Mouse (Mus musculus) urinary bladder, postnatal 10 days (tissue): ENCODE measurements around the gene G0s2.
"Not testable (repeated sequence)": the region's sequence is repeated elsewhere in the genome, so short reads cannot be mapped to it uniquely, and the experiment has no call there.

ENCODE experiments used
- DNase-seq: peaks from one replicate; pipeline ENCODE4 v3.0.0; 2022; ENCODE audit warnings: low spot score

G0s2 gene

DNA sequence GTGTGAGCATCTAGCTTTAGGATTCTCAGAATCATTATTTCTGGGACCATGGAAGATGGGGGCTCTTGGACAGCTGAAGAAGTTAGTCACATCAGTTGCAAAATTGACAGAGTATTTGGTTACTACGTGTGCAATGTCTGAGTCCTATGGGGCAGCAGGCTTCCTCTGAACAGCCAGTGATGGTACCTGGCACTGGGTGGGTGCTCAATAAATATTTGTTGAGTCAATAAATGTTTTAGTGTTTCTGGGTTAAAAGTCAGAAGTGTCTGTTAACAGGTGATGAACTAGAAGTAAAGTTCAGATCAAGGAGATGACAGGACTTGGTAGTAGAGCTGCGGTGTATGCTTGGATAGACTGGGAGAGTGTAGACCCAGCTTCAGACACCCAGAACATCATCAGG is 14.6 kb upstream of the G0s2 start:
- DNase-seq = no peak

DNA sequence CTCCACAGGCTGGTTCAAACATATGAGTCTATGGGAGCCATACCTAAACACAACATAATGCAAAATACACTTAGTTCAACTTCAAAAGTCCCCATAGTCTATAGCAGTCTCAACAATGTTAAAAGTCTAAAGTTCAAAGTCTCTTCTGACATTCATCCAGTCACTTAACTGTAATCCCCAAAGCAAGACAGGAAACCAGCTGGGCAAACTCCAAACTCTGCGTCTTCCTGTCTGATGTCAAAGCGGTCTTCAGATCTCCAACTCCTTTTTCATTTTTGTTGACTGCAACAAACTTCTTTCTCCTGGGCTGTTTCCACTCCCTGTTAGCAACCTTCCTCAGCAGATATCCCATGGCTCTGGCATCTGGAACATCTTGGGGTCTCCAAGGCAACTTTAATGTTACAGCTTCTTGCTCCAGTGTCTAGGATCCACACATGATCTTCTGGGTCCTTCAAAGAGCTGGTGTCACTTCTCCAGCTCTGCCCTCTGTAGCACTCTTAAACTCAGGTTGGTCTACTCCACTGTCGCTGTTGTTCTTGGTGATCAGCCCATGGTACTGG is 12.8 kb upstream of the G0s2 start:
- not testable (repeated sequence) for DNase-seq

DNA sequence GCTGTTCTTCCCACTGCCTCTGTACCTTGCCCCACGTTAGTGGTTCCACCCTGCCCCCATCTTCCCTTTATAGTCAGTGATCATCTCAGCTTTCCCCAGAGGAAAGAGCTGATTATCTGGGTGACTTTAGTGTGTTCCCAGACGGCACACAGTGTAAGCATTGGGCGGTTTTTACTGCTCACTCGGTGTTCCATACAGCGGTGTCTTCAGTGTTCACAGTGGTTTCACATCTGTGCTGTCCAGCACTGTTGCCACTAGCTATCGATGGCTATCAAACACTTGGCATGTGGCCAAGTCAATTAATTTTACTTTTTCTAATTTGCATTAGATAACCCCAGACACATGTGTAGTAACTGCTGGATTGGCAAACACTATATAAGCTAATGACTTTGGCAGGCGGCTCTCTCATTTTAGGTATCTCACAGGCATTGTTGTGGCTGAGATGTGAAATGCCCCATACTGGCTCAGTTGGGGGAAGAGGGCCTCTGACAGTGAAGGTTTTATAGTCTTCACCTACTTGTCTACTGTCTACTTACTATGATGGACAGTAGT is 11.3 kb upstream of the G0s2 start:
- DNase-seq = no peak

DNA sequence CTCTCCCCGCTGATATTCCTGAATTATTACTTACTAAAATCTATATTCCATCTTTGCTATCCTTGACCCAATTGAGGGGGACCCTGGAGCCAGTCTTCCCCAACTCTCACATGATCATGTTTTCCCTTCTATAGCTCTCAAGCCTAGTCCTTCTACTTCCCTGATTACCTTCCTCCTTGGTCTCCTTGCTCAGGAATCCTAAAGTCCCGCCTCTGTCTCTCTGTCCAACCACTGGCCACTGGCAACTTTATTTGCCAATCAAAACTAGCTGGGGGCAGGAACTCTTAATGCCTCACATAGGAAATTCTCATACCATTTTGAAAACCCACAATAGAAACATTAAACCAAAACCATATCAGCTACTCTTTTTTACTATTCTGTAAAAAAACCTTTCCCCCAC is 8.3 kb upstream of the G0s2 start:
- no peak for DNase-seq

DNA sequence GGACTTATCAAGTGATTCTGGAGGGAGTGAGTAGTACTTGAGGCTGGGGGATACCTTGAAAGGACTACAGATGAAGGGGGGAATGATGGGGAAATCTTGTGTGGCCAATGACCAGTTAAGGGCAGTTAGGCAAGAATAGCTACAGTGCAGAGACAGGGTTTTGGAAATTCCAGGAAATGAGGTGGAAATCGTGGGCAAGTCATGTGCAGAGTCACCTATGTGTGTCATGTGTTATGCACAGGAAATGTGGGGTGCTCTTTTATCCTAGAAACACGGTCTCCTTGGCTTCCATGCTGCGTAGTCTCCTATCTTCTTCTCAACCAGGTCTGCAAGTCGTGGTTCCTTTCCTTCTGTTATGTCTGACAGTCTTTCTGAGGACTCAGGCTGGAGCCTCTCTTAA is 6.5 kb upstream of the G0s2 start:
- no peak for DNase-seq

DNA sequence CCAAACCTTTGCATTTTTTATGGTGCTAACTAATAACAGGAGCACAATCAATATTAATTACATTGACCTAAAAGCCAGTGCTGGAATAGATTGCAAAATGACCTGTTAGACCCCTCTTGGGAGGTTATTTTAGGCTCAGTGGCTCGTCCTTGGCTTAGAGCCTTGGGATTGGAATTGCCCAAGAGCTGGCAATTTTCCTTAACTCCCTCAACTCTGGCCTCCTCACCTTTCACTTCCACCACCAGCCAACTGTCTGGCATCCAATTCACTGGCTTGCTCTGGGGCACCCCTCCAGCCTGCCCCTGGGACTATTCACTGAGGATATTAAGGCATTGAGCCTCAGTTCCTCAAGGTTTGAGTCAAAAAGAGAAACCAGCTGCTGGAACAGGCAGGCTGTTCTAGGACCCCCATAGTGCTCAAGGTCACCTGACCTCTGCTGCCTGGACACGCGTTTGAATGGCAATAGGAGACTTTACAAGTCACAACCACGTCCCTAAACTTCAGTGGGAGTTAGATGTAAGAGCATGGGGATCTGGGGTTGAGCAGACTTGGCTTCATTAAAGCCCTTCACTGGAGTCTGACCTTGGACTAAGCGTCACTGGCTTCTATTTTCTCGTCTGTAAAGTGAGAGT is 5.5 kb upstream of the G0s2 start:
- DNase-seq = no peak

DNA sequence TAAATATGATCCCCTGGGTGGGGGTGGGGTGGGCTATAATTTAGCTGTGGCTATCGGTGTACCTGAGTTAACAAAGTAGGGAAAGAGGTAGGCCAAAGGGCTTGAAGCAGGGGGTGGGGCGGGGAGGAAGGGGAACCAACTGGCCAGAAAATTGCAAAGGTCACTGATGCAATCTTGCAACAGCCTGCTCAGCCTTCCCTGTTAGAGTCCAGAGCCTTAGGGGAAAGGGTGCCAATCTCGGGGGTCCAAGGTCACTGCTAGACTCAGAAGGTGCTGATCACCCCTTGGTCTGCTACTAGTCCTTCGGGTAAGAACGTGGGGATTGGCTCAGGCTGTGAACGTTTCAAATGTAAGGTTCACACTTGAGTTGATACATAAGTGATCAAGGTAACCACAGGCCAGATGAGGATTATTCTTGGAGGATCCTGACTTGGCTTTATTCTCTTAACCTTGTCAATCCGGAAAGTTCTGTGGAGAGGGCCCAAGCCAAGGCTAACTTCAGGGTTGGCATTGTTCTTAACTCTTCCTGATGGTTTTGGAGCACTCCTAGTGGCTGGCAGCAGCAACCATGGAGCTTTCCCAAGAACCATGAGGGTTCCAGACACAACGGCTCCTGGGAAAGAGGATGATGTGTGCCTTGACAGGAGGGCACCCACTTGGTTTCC is 1.5 kb upstream of the G0s2 start:
- no peak for DNase-seq

DNA sequence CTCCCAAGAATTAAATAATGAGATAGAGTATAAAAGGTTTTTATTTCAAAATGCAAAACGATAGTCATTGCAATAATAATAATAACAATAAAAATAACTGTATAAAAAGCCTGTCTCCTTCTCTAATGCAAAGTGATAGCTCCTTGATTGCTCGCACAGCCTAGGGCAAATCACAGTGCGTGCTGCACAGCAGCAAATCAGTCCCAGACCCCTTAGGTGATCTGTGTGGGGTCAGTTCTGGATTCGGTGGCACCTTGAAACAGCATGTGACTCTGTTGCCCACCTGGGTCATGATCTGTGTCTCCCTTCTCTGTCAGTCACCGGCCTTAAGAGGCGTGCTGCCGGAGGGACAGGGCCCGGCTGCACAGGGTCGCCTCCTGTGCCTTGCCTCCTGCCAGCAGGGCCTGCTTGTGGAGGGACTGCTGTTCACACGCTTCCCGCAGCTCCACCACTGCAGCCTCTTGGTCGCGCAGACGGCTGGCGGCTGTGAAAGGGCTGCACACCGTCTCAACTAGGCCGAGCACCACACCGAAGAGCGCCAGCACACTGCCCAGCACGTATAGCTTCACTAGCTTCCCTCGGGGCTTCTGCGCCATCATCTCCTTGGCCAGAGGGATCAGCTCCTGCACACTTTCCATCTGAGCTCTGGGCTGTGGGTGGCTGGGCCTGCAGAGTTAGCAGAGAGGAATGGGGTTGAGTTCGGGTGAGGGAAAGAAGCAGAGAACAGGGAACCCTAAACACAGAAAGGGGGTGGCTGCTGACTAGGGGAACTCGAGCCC is 691 bp downstream of the G0s2 start:
- no peak for DNase-seq

DNA sequence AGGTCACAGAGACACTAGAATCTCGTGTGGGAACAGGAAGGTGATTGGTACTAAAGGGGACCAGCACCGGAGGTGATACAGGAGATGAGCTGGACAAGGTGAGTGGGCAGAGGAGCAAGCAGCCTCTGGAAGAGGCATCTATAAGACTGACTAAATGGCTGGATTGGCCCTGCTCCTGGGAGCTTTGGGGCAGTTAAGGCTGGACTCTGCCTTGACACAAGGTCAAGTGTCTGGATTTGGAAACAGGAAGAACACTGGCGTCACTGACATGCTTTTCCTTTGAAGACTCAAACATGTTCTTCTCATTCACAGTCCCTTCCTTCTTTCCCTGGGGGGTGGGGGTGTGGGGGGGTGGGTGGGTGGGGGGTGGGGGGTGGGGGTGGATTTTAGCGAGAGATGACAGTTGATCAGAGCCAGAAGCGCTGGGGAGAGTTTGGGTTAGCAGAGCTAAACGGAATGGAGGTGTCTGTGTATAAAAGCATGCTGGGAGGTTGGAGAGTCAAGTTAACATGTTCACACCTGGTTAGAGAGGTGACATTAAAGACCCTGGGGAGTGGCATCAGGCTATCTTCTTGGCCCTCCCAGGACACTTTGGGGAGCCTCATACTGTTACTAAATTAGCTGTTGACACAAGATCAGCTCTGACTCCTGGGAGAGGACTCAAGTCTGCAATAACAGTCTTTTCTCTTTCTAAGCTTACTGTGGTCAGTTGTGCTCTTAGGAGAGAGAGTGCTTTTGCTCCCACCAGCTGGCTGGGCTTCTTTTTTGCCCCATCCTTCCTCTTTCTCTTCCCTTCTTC is 1.9 kb downstream of the G0s2 start:
- DNase-seq = no peak

DNA sequence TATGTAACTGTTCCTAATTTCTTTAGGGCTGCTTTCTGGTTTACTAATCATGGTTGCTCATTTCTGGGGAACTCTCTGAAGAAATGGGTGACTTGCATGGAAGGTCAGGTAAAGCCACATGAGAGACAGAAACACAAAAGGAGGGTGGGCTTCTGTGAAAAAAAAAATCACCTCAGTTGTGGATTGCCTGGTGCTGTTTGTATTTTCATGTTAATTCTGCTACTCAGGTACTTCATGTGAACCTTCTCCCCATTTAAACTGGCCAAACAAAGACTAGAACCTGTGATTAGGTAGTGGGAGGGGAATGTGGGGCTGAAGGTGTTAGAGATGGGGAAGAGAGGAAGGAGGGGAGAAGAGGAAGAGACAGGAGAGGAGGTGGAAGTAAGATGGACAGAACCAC is 7.3 kb downstream of the G0s2 start:
- DNase-seq = no peak

DNA sequence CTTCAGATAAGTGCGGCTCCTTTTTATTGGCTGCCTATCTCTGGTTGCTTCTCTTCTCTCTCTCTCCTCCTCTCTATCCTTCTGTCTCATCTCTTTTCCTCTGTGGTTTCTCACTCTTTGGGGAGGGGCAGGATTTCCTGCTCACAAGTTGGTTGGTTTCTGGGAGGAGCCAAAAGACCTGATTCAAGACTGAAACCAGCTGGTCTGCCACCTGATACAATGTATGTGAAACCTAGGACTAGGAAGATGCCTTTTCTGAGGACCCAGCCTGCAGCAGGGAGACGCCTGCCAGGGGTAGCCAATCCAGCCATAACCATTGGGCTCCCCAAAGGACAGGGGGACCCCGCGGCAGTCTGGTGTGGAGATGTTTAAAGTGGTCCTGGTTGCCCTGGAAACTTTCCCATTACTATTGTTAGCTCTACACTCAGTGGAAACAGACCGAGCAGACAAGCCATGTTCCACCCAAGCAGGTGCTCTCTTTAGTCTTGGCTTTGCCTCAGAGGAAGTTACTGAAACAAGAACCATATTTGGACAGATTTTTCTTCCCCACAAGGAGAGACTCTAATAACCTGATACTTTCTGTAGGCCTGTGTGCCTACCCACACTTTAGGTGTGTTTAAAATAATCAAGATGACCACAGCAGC is 8.9 kb downstream of the G0s2 start, which contains the start of gene Hsd11b1:
Gene Hsd11b1, minus strand, starts transcription at position 121 of the 644 bp plus-strand sequence.
- DNase-seq = no peak

DNA sequence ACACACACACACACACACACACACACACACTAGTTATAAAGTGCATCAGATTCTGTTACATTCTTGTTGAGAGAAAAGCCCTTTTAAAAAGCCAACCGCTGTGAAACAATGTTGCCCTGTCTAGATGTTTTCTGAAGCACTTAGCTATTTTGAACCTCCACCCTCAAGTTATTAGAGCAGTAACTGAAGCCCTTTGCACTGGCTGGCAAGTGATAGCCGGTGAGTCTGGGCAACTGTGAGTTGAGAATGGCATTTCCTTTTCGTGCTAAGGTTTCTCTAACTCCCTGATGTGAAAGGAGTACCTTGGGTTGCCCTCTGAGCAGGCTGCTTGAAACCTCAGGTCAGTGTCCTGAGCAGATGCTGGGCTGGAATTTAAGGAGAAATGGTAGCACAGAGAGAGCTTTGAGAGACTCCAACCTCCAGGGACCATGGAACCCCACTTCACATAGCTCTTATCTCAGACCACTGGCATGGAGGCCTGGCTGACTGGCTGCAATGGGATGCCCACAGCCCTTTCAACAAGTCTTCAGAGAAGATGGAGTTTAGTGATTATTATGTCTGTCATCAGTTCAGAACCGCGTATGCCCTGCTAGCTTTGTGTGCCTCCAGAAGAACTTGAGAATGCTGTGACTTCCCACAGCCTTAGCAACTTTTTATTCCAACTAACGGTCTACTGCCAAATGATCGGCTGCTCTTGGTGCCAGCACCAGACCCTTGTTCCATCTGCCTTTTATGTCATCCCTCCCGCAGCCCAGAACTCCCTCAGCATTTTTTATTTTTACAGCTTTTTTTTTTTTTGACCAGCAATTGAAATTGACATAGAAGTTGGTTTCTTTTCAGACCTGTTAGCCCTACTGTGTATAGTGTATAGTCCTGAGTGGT is 9.8 kb downstream of the G0s2 start:
- DNase-seq = no peak

DNA sequence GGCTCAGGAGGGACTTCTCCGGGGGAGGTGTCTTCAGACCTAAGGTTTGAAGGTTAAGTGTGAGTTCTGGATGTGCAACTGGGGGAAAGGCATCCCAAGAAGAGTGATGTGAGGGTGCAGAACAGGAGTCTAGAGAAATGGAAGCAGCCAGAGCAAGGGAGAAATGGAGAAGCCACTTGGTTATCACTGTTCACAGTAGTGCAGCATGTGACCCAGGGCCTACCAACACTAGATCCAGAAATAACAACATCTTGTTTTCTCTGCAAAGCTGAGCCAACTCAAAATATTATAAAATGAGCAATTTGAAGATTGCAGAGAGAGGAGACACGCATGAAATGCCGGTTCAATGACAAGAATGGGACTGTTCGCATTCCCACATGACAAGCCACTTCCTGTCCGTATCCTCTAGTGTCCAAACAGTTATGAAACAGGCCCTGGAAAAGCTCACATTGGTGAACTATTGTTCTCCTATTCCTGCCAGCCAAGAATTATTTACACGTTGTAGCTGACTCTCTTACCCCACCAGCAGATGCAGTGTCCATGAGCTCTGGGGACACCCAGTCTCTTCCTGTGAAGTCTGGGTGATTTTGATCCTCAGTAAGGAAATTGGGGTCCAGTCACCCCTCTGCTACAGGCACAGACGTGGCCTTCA is 11.0 kb downstream of the G0s2 start:
- no peak for DNase-seq

DNA sequence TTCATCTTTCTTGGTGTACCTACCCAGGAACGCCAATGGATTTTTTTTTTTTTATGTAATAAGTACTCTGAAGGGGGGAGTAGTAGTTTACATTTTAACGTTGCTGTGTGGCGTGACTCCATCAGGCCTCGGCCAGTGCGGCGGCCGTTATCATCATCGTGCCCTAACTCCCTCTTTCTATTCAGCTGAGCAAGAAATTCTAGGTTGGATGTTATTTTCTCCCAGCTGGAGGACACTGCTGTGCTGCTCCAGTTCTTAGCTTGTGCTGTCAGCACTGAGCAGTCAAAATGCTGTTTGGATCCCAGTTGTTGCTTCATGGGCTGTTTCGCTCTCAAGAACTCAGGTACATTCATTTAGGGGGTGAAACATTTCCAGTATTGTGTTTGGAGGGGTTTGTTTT is 13.5 kb downstream of the G0s2 start:
- DNase-seq = no peak

DNA sequence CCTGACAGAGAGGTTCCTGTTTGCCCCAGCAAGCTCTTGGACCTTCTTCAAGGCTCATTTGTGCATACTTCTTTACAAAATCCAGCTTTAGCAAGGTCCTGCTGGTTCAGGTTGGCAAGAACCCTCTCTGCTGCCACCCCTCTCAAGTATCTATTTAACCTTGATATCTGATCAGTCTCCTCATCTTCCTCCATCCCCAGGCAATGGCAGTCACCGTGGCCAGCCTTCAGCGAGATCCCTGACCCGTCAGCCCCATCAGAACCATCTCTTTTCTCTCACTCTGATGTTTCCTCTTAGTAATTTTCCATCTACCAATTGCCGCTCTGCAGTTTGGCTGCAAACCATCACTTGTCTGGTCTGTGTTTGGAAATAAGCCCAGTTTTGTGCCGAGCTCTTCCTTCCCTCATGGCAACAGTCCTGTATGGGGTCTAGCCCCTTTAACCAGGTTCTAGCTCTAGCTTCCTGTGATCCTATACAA is 16.4 kb downstream of the G0s2 start:
- no peak for DNase-seq

DNA sequence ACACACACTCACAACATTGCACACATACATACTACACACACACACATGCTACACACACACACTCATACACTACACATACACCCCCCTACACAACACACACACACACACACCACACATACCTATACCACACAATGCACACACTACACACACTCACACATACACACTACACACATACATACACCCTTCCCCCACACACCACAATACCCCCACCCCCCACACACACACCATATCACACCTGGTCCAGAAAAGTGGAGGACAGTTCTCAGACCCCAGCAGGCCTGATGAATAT is 16.8 kb downstream of the G0s2 start:
- DNase-seq = no peak

DNA sequence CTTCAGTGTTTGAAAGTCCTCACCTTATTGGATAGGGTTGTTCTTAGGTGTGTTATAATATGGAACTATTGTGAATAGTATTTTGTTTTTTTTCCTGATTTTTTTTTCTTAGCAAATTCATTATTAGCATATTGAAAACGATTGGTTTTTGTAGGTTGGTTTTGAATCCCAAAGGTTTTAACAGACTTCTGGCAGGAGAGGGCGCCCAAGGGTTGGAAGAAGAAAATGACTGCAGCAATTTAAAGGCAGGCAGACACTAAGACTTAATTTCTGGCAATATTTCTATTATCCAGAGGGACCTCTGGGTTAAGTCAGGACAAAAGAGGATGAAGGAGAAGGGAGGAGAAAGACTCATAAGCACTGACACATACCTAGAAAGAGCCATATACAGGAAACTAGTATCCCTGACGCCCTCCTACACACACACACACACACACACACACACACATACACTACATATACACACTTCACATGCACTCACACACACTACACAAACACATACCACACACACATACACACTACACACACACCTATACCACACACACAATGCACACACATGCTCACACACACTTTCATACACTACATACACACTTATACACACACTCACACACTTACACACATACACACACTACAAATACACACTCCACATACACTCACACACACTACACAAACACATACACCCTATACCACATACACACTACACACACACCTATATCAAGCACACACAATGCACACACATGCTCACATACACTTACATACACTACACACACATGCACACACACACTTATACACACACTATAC is 17.3 kb downstream of the G0s2 start:
- DNase-seq = peak; percentile 32

DNA sequence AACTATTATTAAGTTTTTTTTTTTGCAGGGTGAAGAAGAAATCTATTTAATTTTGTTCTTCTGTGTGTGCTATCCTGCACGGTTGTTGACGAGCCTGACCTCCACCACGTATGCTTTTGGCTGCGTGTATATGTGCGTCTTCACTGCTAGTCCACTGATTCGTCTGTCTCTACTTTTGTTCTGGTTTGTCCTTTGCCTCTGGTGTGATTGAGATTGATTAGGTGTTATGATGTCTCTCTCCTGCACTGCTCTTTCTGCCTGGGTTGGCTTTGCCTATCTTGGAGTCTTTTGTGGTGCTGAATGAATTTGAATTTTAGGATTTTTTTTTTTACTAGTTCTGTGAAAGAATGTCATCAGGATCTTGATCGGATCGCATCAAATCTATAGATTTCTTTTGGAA is 18.0 kb downstream of the G0s2 start:
- no peak for DNase-seq

DNA sequence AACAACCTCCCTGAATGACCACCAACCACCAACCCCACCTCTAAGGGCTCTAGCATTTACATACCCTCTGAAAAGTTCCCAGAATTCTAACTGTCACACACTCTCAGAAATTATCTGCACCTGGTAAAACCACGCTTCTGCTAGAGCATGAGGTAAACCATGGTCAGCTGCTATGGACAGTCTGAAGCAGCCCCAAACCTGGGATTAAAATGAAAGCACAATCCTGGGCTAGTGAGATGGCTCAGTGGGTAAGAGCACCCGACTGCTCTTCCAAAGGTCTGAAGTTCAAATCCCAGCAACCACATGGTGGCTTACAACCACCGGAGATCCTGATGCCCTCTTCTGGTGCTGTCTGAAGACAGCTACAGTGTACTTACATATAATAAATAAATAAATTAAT is 19.1 kb downstream of the G0s2 start:
- DNase-seq = not testable (repeated sequence)
